Mouse (Mus musculus): Measurements from ENCODE around the gene Pigt. TPM values are rescaled to one million over a fixed set of nuclear protein-coding genes. Genes with fewer than 3 reads are reported as not detected.

The Pigt gene
- total and polyA plus RNA-seq, 2 experiments from 2014 or later, result 116 to 134 TPM

- H3K27me3 ChIP-seq (ENCODE audit: insufficient read depth, low read length), result no peaks in the 10 kb centered on the region
- no peaks in the 10 kb centered on the region for H3K9me3 ChIP-seq (ENCODE audit: low read length)
- peak overlapping the region; percentile 87 for H3K4me3 ChIP-seq (ENCODE audit: low read length)
- no peak for TF ChIP-seq CTCF (IDR thresholded peaks at IDR 0.05; ENCODE audit: low read depth)
- H3K4me1 ChIP-seq (ENCODE audit: insufficient read depth, low read length), result peaks cover 10% of the 10 kb centered on the region
- peak overlapping the region; percentile 57 for H3K9ac ChIP-seq (replicated peaks; ENCODE audit: low read length)
- H3K36me3 ChIP-seq (ENCODE audit: insufficient read depth, low read length), result peaks cover 12% of the 10 kb centered on the region; the same call in 1 of the 2 replicates
- peak overlapping the region; percentile 100 for H3K4me2 ChIP-seq (ENCODE audit: low read depth, low read length)
- WGBS, result 6% methylated on average over 21 of the region's 21 CpGs
- ATAC-seq (peak; percentile 10; the same call in 1 of the 2 replicates), DNase-seq (ENCODE audit: low spot score) (no peak)
- peak overlapping the region; percentile 86 for H3K27ac ChIP-seq
These were observed 460 bp downstream of the Pigt start for GRCm38 (mm10) chr2:164497691-164498268.

- no peak overlapping the region for H3K9ac ChIP-seq (replicated peaks; ENCODE audit: low read length)
- H3K27me3 ChIP-seq (ENCODE audit: insufficient read depth, low read length), result no peaks in the 10 kb centered on the region
- no peak overlapping the region for H3K27ac ChIP-seq
- no peak for DNase-seq (ENCODE audit: low spot score)
- H3K9me3 ChIP-seq (ENCODE audit: low read length), result 0 out of 2 replicates have a peak, but pooled peaks cover 2% of the 10 kb centered on the region
- peaks cover 26% of the 10 kb centered on the region for H3K36me3 ChIP-seq (ENCODE audit: insufficient read depth, low read length)
- H3K4me2 ChIP-seq (ENCODE audit: low read depth, low read length), result no peak overlapping the region
- ATAC-seq, result no peak
- H3K4me3 ChIP-seq (ENCODE audit: low read length), result no peak overlapping the region
- WGBS, result 74% methylated on average over 5 of the region's 5 CpGs
- TF ChIP-seq CTCF (IDR thresholded peaks at IDR 0.05; ENCODE audit: low read depth), result peak; percentile 28; the same call in 1 of the 2 replicates
- peaks cover 10% of the 10 kb centered on the region for H3K4me1 ChIP-seq (ENCODE audit: insufficient read depth, low read length)
These were observed 2.0 kb downstream of the Pigt start for GRCm38 (mm10) chr2:164499317-164499716.

- Histone ChIP-seq H3K4me2 (ENCODE audit: low read depth, low read length) (no peak overlapping the region), H3K4me1 (ENCODE audit: insufficient read depth, low read length) (peaks cover 10% of the 10 kb centered on the region), H3K9me3 (ENCODE audit: low read length) (0 out of 2 replicates have a peak, but pooled peaks cover 2% of the 10 kb centered on the region), H3K36me3 (ENCODE audit: insufficient read depth, low read length) (peaks cover 35% of the 10 kb centered on the region), H3K27me3 (ENCODE audit: insufficient read depth, low read length) (no peaks in the 10 kb centered on the region), H3K4me3 (ENCODE audit: low read length) (no peak overlapping the region), H3K27ac (no peak overlapping the region), H3K9ac (replicated peaks; ENCODE audit: low read length) (no peak overlapping the region)
- ATAC-seq (no peak), DNase-seq (ENCODE audit: low spot score) (peak; percentile 53)
- no peak for TF ChIP-seq CTCF (IDR thresholded peaks at IDR 0.05; ENCODE audit: low read depth)
- 62% methylated on average over 7 of the region's 7 CpGs for WGBS
These were observed 3.2 kb downstream of the Pigt start for GRCm38 (mm10) chr2:164500511-164500910.

GRCm38 (mm10) chr2:164504919-164505318 lies 7.6 kb downstream of the Pigt start:
- no peaks in the 10 kb centered on the region for H3K4me1 ChIP-seq (ENCODE audit: insufficient read depth, low read length)
- WGBS, result 93% methylated on average over 3 of the region's 3 CpGs
- H3K4me2 ChIP-seq (ENCODE audit: low read depth, low read length), result no peak overlapping the region
- H3K9me3 ChIP-seq (ENCODE audit: low read length), result 0 out of 2 replicates have a peak, but pooled peaks cover 2% of the 10 kb centered on the region
- DNase-seq (ENCODE audit: low spot score) (no peak), ATAC-seq (no peak)
- no peak overlapping the region for H3K4me3 ChIP-seq (ENCODE audit: low read length)
- peak; percentile 10; the same call in 1 of the 2 replicates for TF ChIP-seq CTCF (IDR thresholded peaks at IDR 0.05; ENCODE audit: low read depth)
- H3K27ac ChIP-seq, result no peak overlapping the region
- no peaks in the 10 kb centered on the region for H3K27me3 ChIP-seq (ENCODE audit: insufficient read depth, low read length)
- H3K9ac ChIP-seq (replicated peaks; ENCODE audit: low read length), result no peak overlapping the region
- H3K36me3 ChIP-seq (ENCODE audit: insufficient read depth, low read length), result peaks cover 43% of the 10 kb centered on the region

- Histone ChIP-seq H3K9ac (replicated peaks; ENCODE audit: low read length) (no peak overlapping the region), H3K9me3 (ENCODE audit: low read length) (0 out of 2 replicates have a peak, but pooled peaks cover 2% of the 10 kb centered on the region), H3K27ac (no peak overlapping the region), H3K4me2 (ENCODE audit: low read depth, low read length) (no peak overlapping the region), H3K4me3 (ENCODE audit: low read length) (no peak overlapping the region), H3K4me1 (ENCODE audit: insufficient read depth, low read length) (no peaks in the 10 kb centered on the region), H3K36me3 (ENCODE audit: insufficient read depth, low read length) (peaks cover 43% of the 10 kb centered on the region), H3K27me3 (ENCODE audit: insufficient read depth, low read length) (no peaks in the 10 kb centered on the region)
- no peak for DNase-seq (ENCODE audit: low spot score)
- TF ChIP-seq CTCF (IDR thresholded peaks at IDR 0.05; ENCODE audit: low read depth), result peak; percentile 32
- no peak for ATAC-seq
- WGBS, result 92% methylated on average over 4 of the region's 4 CpGs
These were observed 8.5 kb downstream of the Pigt start for GRCm38 (mm10) chr2:164505619-164506347.

- H3K36me3 ChIP-seq (ENCODE audit: insufficient read depth, low read length), result peaks cover 32% of the 10 kb centered on the region
- ATAC-seq (no peak), DNase-seq (ENCODE audit: low spot score) (no peak)
- H3K4me2 ChIP-seq (ENCODE audit: low read depth, low read length), result no peak overlapping the region
- no peak overlapping the region for H3K9ac ChIP-seq (replicated peaks; ENCODE audit: low read length)
- no peaks in the 10 kb centered on the region for H3K4me1 ChIP-seq (ENCODE audit: insufficient read depth, low read length)
- H3K27ac ChIP-seq, result no peak overlapping the region
- TF ChIP-seq CTCF (IDR thresholded peaks at IDR 0.05; ENCODE audit: low read depth), result no peak
- no peak overlapping the region for H3K4me3 ChIP-seq (ENCODE audit: low read length)
- H3K27me3 ChIP-seq (ENCODE audit: insufficient read depth, low read length), result no peaks in the 10 kb centered on the region
- WGBS, result 88% methylated on average over 19 of the region's 19 CpGs
- 0 out of 2 replicates have a peak, but pooled peaks cover 2% of the 10 kb centered on the region for H3K9me3 ChIP-seq (ENCODE audit: low read length)
These were observed 10.5 kb downstream of the Pigt start for GRCm38 (mm10) chr2:164507811-164508210.
